ENCODE assay signal across 34 mouse cellular contexts in the genomic region with DNA sequence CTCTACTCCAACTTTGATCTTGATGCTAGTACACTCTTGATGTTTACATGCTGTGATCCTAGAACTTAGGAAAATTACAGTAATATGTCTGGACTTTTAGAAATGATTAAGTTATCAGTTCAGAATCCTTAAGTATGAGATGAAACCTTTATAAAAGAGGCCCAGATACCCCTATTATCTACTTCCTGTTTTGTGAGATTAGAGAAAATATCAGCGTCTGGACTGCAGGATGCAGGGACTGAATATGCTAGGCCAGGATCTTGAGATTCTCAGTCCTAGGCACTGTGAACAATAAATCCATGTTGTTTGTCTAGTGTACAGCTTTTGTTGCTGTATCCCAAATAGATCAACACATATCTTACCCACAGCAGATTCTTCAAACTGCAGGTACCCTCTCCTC.
"Had no signal": no experiment of that assay in that cellular context is flagged by ENCODE, and none has a peak within 500 bp of the region (broad histone marks: within the 10 kb centered on the region; RNA-seq: fewer than 3 reads in every experiment).

No protein-coding gene starts in this region.

- H3K4me3 ChIP-seq: heart, embryonic 10.5 days; heart, embryonic 12.5 days; heart, embryonic 13.5 days; heart, embryonic 15.5 days; hindbrain, embryonic 10.5 days; hindbrain, embryonic 12.5 days; hindbrain, embryonic 13.5 days; hindbrain, embryonic 15.5 days; intestine, embryonic 15.5 days; kidney, embryonic 15.5 days; layer of hippocampus, adult 2 months; left cerebral cortex, adult 2 months had no signal

- H3K9me3 ChIP-seq: heart, embryonic 10.5 days; heart, embryonic 12.5 days; heart, embryonic 15.5 days; hindbrain, embryonic 10.5 days; hindbrain, embryonic 12.5 days; hindbrain, embryonic 15.5 days; intestine, embryonic 15.5 days; kidney, embryonic 15.5 days had no signal

- H3K9ac ChIP-seq: heart, embryonic 12.5 days; heart, embryonic 13.5 days; heart, embryonic 15.5 days; hindbrain, embryonic 12.5 days; hindbrain, embryonic 13.5 days; hindbrain, embryonic 14.5 days; hindbrain, embryonic 15.5 days; intestine, embryonic 15.5 days; kidney, embryonic 15.5 days had no signal

- H3K4me1 ChIP-seq: heart, embryonic 10.5 days; heart, embryonic 12.5 days; heart, embryonic 13.5 days; heart, embryonic 15.5 days; hindbrain, embryonic 10.5 days; hindbrain, embryonic 12.5 days; hindbrain, embryonic 13.5 days; hindbrain, embryonic 15.5 days; intestine, embryonic 15.5 days; kidney, embryonic 15.5 days had no signal

- H3K36me3 ChIP-seq: heart, embryonic 10.5 days; heart, embryonic 12.5 days; heart, embryonic 13.5 days; heart, embryonic 15.5 days; hindbrain, embryonic 10.5 days; hindbrain, embryonic 12.5 days; hindbrain, embryonic 13.5 days; hindbrain, embryonic 15.5 days; intestine, embryonic 15.5 days; kidney, embryonic 15.5 days had no signal

- DNase-seq: heart, postnatal 10 days; heart, postnatal 14 days; heart, postnatal 36 days; heart, postnatal 4 days; kidney, adult 11 months; kidney, adult 18-20 months; kidney, adult 2 months; kidney, adult 8-10 months; kidney, adult 9 months; kidney, postnatal 10 days; kidney, postnatal 14 days; kidney, postnatal 25 days; kidney, postnatal 4 days; layer of hippocampus, adult 9-11 months; layer of hippocampus, postnatal 36 days had no signal

- H3K27ac ChIP-seq: heart, embryonic 10.5 days; heart, embryonic 13.5 days; heart, embryonic 15.5 days; hindbrain, embryonic 10.5 days; hindbrain, embryonic 12.5 days; hindbrain, embryonic 13.5 days; hindbrain, embryonic 14.5 days; hindbrain, embryonic 15.5 days; hindbrain, postnatal 0 days; intestine, embryonic 15.5 days; kidney, embryonic 15.5 days; kidney, postnatal 0 days; layer of hippocampus, adult 2 months; left cerebral cortex, adult 2 months had no signal

- ATAC-seq: hindbrain, embryonic 16.5 days; hindbrain, postnatal 0 days; inflammation-experienced regulatory T-cells, adult 6 months; intestine, embryonic 15.5 days; intestine, embryonic 16.5 days; intestine, postnatal 0 days had no signal

- H3K27me3 ChIP-seq: heart, embryonic 12.5 days; heart, embryonic 13.5 days; heart, embryonic 15.5 days; hindbrain, embryonic 12.5 days; hindbrain, embryonic 13.5 days; hindbrain, embryonic 15.5 days; intestine, embryonic 15.5 days; kidney, embryonic 15.5 days had no signal
